Mouse (Mus musculus): Measurements from ENCODE around the gene Ube2h. TPM values are rescaled to one million over a fixed set of nuclear protein-coding genes. Genes with fewer than 3 reads are reported as not detected.
A peak's percentile ranks its signal among the peaks of the same experiment; 100 is the strongest.
"Not testable (repeated sequence)": the region's sequence is repeated elsewhere in the genome, so short reads cannot be mapped to it uniquely, and the experiment has no call there.

Gene Ube2h
- polyA plus RNA-seq, 1 experiment from 2014 or later, result 44.4 TPM

DNA sequence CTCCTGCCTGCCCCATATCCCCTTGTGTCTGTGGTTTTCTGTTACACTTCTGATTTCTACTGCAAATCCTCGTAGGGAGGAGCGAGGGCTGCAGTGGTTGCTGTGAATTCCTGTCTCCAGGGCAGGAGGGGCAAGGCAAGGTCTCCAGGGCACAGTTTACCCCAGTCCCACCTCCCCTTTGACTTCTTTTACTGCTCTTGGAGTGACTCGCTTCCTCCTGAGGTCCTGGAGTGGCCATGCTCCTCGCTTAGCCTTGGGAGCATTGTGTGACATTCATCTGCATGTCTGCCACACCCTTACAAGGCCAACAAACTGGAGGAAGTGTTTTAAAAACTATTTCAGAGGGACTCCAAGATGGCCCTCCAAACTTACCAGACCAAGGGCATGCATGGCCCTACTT, 16.7 kb upstream of the Ube2h start:
- H3K9me3 ChIP-seq, result no peaks in the 10 kb centered on the region
- WGBS, result 22% methylated on average over 4 of the region's 4 CpGs
- no peak overlapping the region for H3K4me3 ChIP-seq
- peak overlapping the region; percentile 55; the same call in 1 of the 2 replicates for H3K27ac ChIP-seq
- no peak overlapping the region for H3K9ac ChIP-seq
- peak overlapping the region; percentile 5; the same call in 1 of the 2 replicates for H3K4me2 ChIP-seq
- H3K36me3 ChIP-seq, result no peaks in the 10 kb centered on the region
- no peaks in the 10 kb centered on the region for H3K27me3 ChIP-seq
- ATAC-seq (ENCODE audit: insufficient number of reproducible peaks, insufficient read depth, low FRiP score, low TSS enrichment, low read depth), result no peak
- peaks cover 10% of the 10 kb centered on the region for H3K4me1 ChIP-seq

DNA sequence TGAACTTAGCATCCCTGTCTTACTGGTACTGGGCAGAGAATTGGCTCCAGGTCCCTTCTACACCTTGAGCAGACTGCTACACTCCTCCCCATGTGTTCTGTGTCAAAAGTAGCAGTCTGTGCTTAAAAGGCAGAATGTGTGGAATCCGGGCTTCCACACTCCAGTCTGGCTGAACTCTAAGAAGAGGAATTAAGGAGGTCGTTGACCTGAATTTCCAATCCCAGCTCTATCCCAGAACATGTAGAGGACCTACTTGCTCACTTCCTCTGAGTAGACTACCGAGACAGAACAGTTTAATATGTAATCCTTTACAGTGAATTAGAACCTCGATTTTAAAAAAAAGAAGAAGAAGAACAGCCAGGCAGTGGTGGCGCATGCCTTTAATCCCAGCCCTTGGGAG, 14.9 kb upstream of the Ube2h start:
- no peak overlapping the region for H3K27ac ChIP-seq
- H3K4me3 ChIP-seq, result no peak overlapping the region
- H3K4me2 ChIP-seq, result no peak overlapping the region
- no peaks in the 10 kb centered on the region for H3K27me3 ChIP-seq
- no peak for ATAC-seq (ENCODE audit: insufficient number of reproducible peaks, insufficient read depth, low FRiP score, low TSS enrichment, low read depth)
- H3K9ac ChIP-seq, result no peak overlapping the region
- peaks cover 10% of the 10 kb centered on the region for H3K4me1 ChIP-seq
- H3K9me3 ChIP-seq, result no peaks in the 10 kb centered on the region
- 80% methylated on average over 5 of the region's 5 CpGs for WGBS
- no peaks in the 10 kb centered on the region for H3K36me3 ChIP-seq

DNA sequence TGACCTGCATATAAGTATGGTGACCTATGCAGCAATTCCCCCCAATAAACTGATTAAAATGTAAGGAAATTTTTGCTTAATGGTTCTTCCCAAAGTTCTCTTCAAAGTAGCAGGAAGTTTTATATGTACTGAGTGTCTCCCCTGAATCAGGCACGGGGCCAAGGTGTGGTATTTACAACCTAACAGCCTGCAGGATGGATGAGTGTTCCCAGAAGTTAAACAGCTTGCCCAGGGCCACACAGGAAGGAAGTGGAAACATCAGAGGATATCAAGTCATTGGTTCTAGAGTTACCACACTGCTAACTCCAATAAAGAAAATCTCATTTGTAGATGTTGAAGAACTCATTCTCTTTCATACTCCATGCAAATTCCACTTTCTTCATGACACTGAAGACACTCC, 7.7 kb upstream of the Ube2h start:
- no peak overlapping the region for H3K4me3 ChIP-seq
- H3K9me3 ChIP-seq, result peaks cover 9% of the 10 kb centered on the region; the same call in 1 of the 2 replicates
- 59% methylated on average over 1 of the region's 1 CpGs for WGBS
- H3K36me3 ChIP-seq, result no peaks in the 10 kb centered on the region
- H3K4me2 ChIP-seq, result no peak overlapping the region
- H3K9ac ChIP-seq, result no peak overlapping the region
- H3K27ac ChIP-seq, result no peak overlapping the region
- no peaks in the 10 kb centered on the region for H3K4me1 ChIP-seq
- no peaks in the 10 kb centered on the region for H3K27me3 ChIP-seq
- ATAC-seq (ENCODE audit: insufficient number of reproducible peaks, insufficient read depth, low FRiP score, low TSS enrichment, low read depth), result no peak

DNA sequence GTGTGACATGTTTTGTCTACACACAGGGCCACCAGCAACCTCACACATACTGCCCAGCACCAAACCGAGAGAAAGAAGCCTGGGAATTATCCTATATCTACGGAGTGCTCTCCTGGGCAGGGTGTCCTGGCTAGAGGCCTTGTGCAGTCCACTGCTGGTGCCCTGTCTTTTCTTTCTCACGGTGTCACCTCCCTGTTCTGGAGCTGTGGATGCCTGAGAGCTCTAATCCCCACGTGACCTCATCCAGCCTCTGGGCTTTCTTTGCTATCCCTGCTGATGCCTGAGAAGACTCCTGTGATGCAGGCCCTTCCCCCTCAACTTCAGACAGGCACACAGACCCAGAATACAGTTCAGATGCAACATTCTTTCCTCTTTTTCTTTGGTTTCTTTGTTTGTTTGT, 4.4 kb upstream of the Ube2h start:
- H3K36me3 ChIP-seq, result no peaks in the 10 kb centered on the region
- peaks cover 2% of the 10 kb centered on the region; the same call in 1 of the 2 replicates for H3K4me1 ChIP-seq
- H3K9me3 ChIP-seq, result peaks cover 9% of the 10 kb centered on the region; the same call in 1 of the 2 replicates
- 37% methylated on average over 4 of the region's 4 CpGs for WGBS
- no peak for ATAC-seq (ENCODE audit: insufficient number of reproducible peaks, insufficient read depth, low FRiP score, low TSS enrichment, low read depth)
- H3K9ac ChIP-seq, result no peak overlapping the region
- no peak overlapping the region for H3K27ac ChIP-seq
- H3K4me3 ChIP-seq, result no peak overlapping the region
- H3K27me3 ChIP-seq, result no peaks in the 10 kb centered on the region
- no peak overlapping the region for H3K4me2 ChIP-seq

DNA sequence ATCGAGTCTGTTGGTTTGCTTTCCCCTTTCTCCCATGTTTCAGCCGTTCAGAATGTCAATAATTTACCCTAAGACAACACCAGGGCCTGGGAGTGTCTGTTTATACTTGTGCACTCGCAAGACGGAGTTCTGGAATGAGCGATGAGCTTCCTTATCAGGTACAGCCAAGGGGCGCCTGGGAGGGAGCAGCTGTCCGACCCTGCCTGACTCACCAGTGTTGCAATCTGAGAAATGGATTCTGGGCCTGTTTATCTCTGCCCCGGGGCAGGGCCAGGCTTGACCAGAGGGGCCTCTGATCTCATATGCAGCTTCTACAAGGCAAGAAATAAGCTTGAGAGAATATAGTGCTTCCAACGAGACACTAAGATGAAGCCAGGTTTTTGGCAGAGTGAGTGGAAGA, 3.4 kb upstream of the Ube2h start:
- Histone ChIP-seq H3K4me2 (no peak overlapping the region), H3K4me3 (no peak overlapping the region), H3K27me3 (no peaks in the 10 kb centered on the region), H3K27ac (no peak overlapping the region), H3K4me1 (peaks cover 2% of the 10 kb centered on the region; the same call in 1 of the 2 replicates), H3K36me3 (no peaks in the 10 kb centered on the region), H3K9me3 (0 out of 2 replicates have a peak, but pooled peaks cover under 1% of the 10 kb centered on the region), H3K9ac (0 out of 2 replicates have a peak overlapping the region, but pooled peaks have one; percentile 12)
- ATAC-seq (ENCODE audit: insufficient number of reproducible peaks, insufficient read depth, low FRiP score, low TSS enrichment, low read depth), result no peak
- 49% methylated on average over 9 of the region's 9 CpGs for WGBS

DNA sequence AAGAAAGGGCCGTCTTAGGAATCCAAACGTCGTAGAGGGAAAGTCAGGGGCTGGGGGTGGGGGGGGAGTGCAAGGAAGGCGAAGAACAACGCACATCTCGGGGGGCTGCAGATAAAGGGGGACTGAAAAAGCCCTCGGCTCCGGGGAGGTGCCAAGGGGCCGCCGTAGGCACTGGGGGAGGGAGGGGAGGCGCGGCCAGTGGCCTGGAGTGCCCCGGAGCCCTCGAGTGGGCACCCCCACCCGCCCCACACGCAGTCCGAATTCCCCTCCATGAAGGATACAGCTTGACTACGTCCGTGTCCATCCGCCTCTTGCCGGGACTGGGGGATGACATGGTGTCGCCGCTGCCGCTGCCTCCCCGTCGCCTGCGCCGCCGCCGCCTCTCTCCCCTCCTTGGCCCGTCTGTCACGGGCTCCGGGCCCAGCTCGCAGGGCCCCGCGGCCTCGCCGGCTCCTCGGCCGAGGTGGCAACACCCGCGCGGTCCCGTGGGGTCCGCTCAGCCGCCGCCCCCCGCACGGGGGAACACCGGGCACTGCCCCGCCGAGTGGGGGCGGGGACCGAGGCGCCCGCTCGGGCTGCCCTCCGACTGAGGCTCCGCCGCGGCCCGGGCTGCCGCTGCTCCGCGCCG, 454 bp downstream of the Ube2h start:
- peak overlapping the region; percentile 95 for H3K27ac ChIP-seq
- WGBS, result 0% methylated on average over 34 of the region's 66 CpGs
- H3K4me3 ChIP-seq, result peak overlapping the region; percentile 71
- H3K36me3 ChIP-seq, H3K9me3 ChIP-seq, H3K27me3 ChIP-seq: not testable (repeated sequence)
- peak overlapping the region; percentile 89 for H3K4me2 ChIP-seq
- peak overlapping the region; percentile 89 for H3K9ac ChIP-seq
- peaks cover 30% of the 10 kb centered on the region for H3K4me1 ChIP-seq
- peak; percentile 39 for ATAC-seq (ENCODE audit: insufficient number of reproducible peaks, insufficient read depth, low FRiP score, low TSS enrichment, low read depth)

DNA sequence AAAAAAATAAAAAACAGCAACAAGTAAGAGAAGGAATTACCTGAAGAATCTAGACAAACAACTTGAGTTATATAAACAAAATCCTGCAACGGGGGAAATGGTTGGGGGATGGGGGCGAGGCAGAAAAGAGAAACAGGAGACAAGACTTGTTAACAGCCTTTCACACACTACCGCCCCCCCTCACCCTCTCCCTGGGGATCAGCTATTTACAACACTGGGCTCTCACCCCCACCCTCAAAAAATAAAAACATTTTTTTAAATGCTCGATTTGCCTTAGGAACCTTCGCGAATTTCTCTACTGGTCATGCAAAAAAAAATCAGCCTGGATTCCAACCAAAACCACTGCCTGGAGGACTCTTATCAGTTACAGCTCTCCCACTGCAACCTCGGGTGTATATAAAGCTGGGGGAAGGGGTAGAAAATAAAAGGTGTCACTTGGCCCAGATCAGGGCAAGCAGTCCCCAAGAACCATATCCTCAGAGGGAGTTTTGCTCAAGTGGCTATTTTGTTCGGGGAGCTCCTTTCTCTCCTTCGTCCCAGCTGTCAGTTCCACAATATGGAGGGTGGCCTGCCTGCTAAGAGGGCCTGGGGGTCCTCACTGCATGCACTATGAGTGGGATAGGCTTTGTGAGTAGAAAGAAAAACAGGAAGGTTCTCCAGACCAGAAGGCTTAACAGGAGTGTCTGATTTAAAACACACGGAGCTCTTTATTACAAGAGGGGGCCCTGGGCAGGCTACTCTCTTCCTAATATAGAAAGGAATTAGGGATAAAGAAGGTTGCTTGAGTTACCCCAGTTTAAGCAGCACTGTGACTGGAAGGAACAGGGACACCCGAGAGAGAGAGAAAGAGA, 1.3 kb downstream of the Ube2h start:
- peak overlapping the region; percentile 71 for H3K4me3 ChIP-seq
- H3K9me3 ChIP-seq, result no peaks in the 10 kb centered on the region
- H3K9ac ChIP-seq, result peak overlapping the region; percentile 89
- under 1% methylated on average over 11 of the region's 11 CpGs for WGBS
- H3K27me3 ChIP-seq, result no peaks in the 10 kb centered on the region
- H3K4me1 ChIP-seq, result peaks cover 30% of the 10 kb centered on the region
- peak overlapping the region; percentile 89 for H3K4me2 ChIP-seq
- no peak for ATAC-seq (ENCODE audit: insufficient number of reproducible peaks, insufficient read depth, low FRiP score, low TSS enrichment, low read depth)
- H3K27ac ChIP-seq, result peak overlapping the region; percentile 95
- H3K36me3 ChIP-seq, result peaks cover 3% of the 10 kb centered on the region

DNA sequence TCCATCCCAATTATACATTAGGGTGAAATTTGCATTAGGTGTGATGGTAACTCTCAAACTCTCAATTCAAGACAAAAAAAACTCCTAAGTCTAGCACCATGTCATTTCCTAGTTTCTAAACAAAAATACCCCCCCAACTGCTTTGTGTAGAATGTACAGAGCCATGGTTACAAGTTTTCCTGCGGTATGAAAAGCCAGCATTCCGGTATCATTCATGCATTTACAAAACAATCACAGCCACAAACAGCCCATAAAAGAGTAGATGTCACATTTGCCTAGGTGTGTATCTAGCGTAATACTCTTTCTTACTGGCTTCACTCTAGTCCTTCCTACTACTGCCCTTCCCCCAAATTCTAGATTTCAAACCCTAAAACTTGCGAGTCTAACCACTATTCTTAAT, 2.2 kb downstream of the Ube2h start:
- WGBS, result 6% methylated on average over 4 of the region's 4 CpGs
- peak overlapping the region; percentile 81; the same call in 1 of the 2 replicates for H3K27ac ChIP-seq
- no peak for ATAC-seq (ENCODE audit: insufficient number of reproducible peaks, insufficient read depth, low FRiP score, low TSS enrichment, low read depth)

DNA sequence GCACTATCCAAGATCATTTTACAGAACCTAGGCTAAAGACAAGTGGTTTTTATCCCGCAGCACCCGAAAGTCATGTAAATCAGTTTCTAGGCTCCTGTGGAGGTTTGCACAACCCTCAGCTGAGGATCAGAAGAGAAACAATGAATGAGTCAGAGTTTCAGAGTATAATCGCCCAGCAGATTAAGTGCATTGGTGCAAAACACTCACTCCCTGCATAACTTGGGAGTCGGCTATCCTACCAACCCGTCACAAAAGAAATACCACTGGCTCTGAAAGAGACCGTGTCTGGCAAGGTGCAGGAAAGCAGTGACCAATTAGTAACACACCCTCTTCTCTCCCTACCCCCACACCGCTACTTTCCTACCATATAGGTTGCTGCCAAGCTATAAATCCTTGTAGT, 3.4 kb downstream of the Ube2h start:
- ATAC-seq (ENCODE audit: insufficient number of reproducible peaks, insufficient read depth, low FRiP score, low TSS enrichment, low read depth), result no peak
- Histone ChIP-seq H3K4me3 (peak overlapping the region; percentile 71), H3K9ac (peak overlapping the region; percentile 66)

More for the DNA sequence above, 2.2 kb downstream of the Ube2h start:
- H3K4me2 ChIP-seq, result peak overlapping the region; percentile 89
- peaks cover 30% of the 10 kb centered on the region for H3K4me1 ChIP-seq
- peak overlapping the region; percentile 71 for H3K4me3 ChIP-seq
- H3K9me3 ChIP-seq, result no peaks in the 10 kb centered on the region
- H3K27me3 ChIP-seq, result no peaks in the 10 kb centered on the region
- peak overlapping the region; percentile 66 for H3K9ac ChIP-seq
- H3K36me3 ChIP-seq, result peaks cover 10% of the 10 kb centered on the region

DNA sequence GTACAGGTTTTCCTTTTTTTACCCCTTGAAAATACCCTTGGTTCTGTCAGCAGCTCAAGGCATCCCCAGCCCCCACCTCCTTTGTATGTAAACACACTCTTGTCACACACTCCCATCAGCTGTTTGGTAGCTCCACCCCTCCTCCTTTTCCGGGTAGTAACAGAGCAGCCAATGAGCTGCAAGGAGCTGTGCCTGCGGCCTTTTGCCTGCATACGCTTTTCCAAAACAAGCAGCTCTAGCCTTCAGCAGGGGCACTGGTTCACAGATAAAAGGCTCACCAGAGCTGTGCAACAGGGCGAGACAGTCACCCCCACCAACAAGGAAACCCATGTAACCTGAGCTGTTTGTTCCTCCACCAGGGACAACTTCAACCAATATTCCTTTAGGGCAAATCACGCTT, 4.0 kb downstream of the Ube2h start:
- H3K4me3 ChIP-seq, result peak overlapping the region; percentile 71
- peak; percentile 73 for ATAC-seq (ENCODE audit: insufficient number of reproducible peaks, insufficient read depth, low FRiP score, low TSS enrichment, low read depth)
- no peaks in the 10 kb centered on the region for H3K9me3 ChIP-seq
- H3K36me3 ChIP-seq, result peaks cover 26% of the 10 kb centered on the region
- no peaks in the 10 kb centered on the region for H3K27me3 ChIP-seq
- peak overlapping the region; percentile 66 for H3K9ac ChIP-seq
- peaks cover 30% of the 10 kb centered on the region for H3K4me1 ChIP-seq
- under 1% methylated on average over 5 of the region's 5 CpGs for WGBS
- peak overlapping the region; percentile 81 for H3K27ac ChIP-seq
- peak overlapping the region; percentile 89 for H3K4me2 ChIP-seq

More for the DNA sequence above, 3.4 kb downstream of the Ube2h start:
- Histone ChIP-seq H3K4me2 (peak overlapping the region; percentile 89), H3K4me1 (peaks cover 30% of the 10 kb centered on the region), H3K9me3 (no peaks in the 10 kb centered on the region), H3K27me3 (no peaks in the 10 kb centered on the region), H3K27ac (peak overlapping the region; percentile 81), H3K36me3 (peaks cover 20% of the 10 kb centered on the region)
- 3% methylated on average over 7 of the region's 7 CpGs for WGBS

DNA sequence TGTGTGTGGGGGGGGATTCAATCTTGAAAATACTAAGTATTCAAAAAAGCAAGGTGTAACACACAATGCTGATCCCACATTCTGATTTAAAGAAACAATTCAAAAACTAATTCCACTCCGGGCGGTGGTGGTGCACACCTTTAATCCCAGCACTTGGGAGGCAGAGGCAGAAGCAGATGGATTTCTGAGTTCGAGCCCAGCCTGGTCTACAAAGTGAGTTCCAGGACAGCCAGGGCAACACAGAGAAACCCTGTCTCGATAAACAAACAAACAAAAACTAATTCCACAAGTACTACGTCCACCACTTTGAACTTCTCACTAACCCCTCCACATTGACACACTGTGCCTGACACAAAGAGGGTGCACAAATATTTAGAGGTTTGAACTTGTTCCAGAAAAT, 4.7 kb downstream of the Ube2h start:
- Histone ChIP-seq H3K36me3 (peaks cover 33% of the 10 kb centered on the region), H3K9ac (no peak overlapping the region), H3K4me1 (peaks cover 28% of the 10 kb centered on the region), H3K27ac (0 out of 2 replicates have a peak overlapping the region, but pooled peaks have one; percentile 81), H3K27me3 (no peaks in the 10 kb centered on the region), H3K4me3 (no peak overlapping the region), H3K9me3 (no peaks in the 10 kb centered on the region), H3K4me2 (peak overlapping the region; percentile 89; the same call in 1 of the 2 replicates)
- ATAC-seq (ENCODE audit: insufficient number of reproducible peaks, insufficient read depth, low FRiP score, low TSS enrichment, low read depth), result no peak
- WGBS, result 84% methylated on average over 5 of the region's 5 CpGs
